Mouse (Mus musculus): Measurements from ENCODE around the gene Lrrc75a. TPM values are rescaled to one million over a fixed set of nuclear protein-coding genes. Genes with fewer than 3 reads are reported as not detected.

Gene Lrrc75a
- polyA plus RNA-seq, 1 experiment from 2014 or later = 11.4 TPM

- Histone ChIP-seq H3K4me2 (replicated peaks) (no peak overlapping the region), H3K27ac (no peak overlapping the region), H3K36me3 (peaks cover 54% of the 10 kb centered on the region), H3K4me3 (replicated peaks) (no peak overlapping the region), H3K27me3 (no peaks in the 10 kb centered on the region), H3K4me1 (replicated peaks) (peaks cover 56% of the 10 kb centered on the region), H3K9ac (replicated peaks) (no peak overlapping the region), H3K9me3 (no peaks in the 10 kb centered on the region)
- WGBS = 87% methylated on average over 6 of the region's 6 CpGs
- no peak for ATAC-seq
Measured at GRCm38 (mm10) chr11:62610304-62610703, 38.0 kb downstream of the Lrrc75a start.

- H3K4me3 ChIP-seq (replicated peaks) = no peak overlapping the region
- H3K4me2 ChIP-seq (replicated peaks) = no peak overlapping the region
- H3K27me3 ChIP-seq = no peaks in the 10 kb centered on the region
- no peak overlapping the region for H3K27ac ChIP-seq
- no peaks in the 10 kb centered on the region for H3K9me3 ChIP-seq
- no peak for ATAC-seq
- 80% methylated on average over 10 of the region's 10 CpGs for whole genome bisulfite sequencing
- H3K9ac ChIP-seq (replicated peaks) = no peak overlapping the region
- H3K36me3 ChIP-seq = peaks cover 66% of the 10 kb centered on the region
- peaks cover 58% of the 10 kb centered on the region for H3K4me1 ChIP-seq (replicated peaks)
Measured at GRCm38 (mm10) chr11:62608826-62609675, 39.3 kb downstream of the Lrrc75a start.

GRCm38 (mm10) chr11:62607952-62608201 is 40.4 kb downstream of the Lrrc75a start:
- no peak overlapping the region; the same call in 1 of the 2 replicates for H3K9ac ChIP-seq (replicated peaks)
- WGBS = 92% methylated on average over 1 of the region's 1 CpGs
- H3K4me1 ChIP-seq (replicated peaks) = peaks cover 58% of the 10 kb centered on the region
- no peaks in the 10 kb centered on the region for H3K9me3 ChIP-seq
- no peak overlapping the region for H3K4me2 ChIP-seq (replicated peaks)
- H3K27me3 ChIP-seq = no peaks in the 10 kb centered on the region
- H3K4me3 ChIP-seq (replicated peaks) = no peak overlapping the region
- ATAC-seq = no peak
- H3K27ac ChIP-seq = peak overlapping the region; percentile 52; the same call in 1 of the 2 replicates
- peaks cover 66% of the 10 kb centered on the region for H3K36me3 ChIP-seq

GRCm38 (mm10) chr11:62607170-62607951 is 41.0 kb downstream of the Lrrc75a start:
- no peaks in the 10 kb centered on the region for H3K9me3 ChIP-seq
- H3K27me3 ChIP-seq = no peaks in the 10 kb centered on the region
- peak overlapping the region; percentile 52 for H3K27ac ChIP-seq
- H3K9ac ChIP-seq (replicated peaks) = peak overlapping the region; percentile 44
- no peak overlapping the region for H3K4me3 ChIP-seq (replicated peaks)
- peaks cover 66% of the 10 kb centered on the region for H3K36me3 ChIP-seq
- no peak for ATAC-seq
- peaks cover 53% of the 10 kb centered on the region for H3K4me1 ChIP-seq (replicated peaks)
- H3K4me2 ChIP-seq (replicated peaks) = no peak overlapping the region
- 67% methylated on average over 10 of the region's 10 CpGs for WGBS

GRCm38 (mm10) chr11:62606299-62607169 is 41.8 kb downstream of the Lrrc75a start:
- H3K4me2 ChIP-seq (replicated peaks) = 0 out of 2 replicates have a peak overlapping the region, but pooled peaks have one; percentile 62
- no peak overlapping the region for H3K4me3 ChIP-seq (replicated peaks)
- peaks cover 66% of the 10 kb centered on the region for H3K36me3 ChIP-seq
- H3K9ac ChIP-seq (replicated peaks) = peak overlapping the region; percentile 93
- H3K27ac ChIP-seq = peak overlapping the region; percentile 52
- no peaks in the 10 kb centered on the region for H3K27me3 ChIP-seq
- WGBS = 68% methylated on average over 10 of the region's 10 CpGs
- ATAC-seq = no peak
- peaks cover 53% of the 10 kb centered on the region for H3K4me1 ChIP-seq (replicated peaks)
- H3K9me3 ChIP-seq = no peaks in the 10 kb centered on the region

- Histone ChIP-seq H3K4me2 (replicated peaks) (peak overlapping the region; percentile 62), H3K4me3 (replicated peaks) (peak overlapping the region; percentile 13; the same call in 1 of the 2 replicates), H3K27ac (peak overlapping the region; percentile 52), H3K36me3 (peaks cover 66% of the 10 kb centered on the region), H3K27me3 (no peaks in the 10 kb centered on the region), H3K9ac (replicated peaks) (peak overlapping the region; percentile 93), H3K4me1 (replicated peaks) (peaks cover 53% of the 10 kb centered on the region), H3K9me3 (no peaks in the 10 kb centered on the region)
- 43% methylated on average over 10 of the region's 10 CpGs for WGBS
- no peak for ATAC-seq
Measured at GRCm38 (mm10) chr11:62605619-62606298, 42.6 kb downstream of the Lrrc75a start.

- H3K4me1 ChIP-seq (replicated peaks) = peaks cover 53% of the 10 kb centered on the region
- H3K4me3 ChIP-seq (replicated peaks) = peak overlapping the region; percentile 69
- H3K9ac ChIP-seq (replicated peaks) = peak overlapping the region; percentile 93
- H3K36me3 ChIP-seq = peaks cover 59% of the 10 kb centered on the region
- ATAC-seq = no peak
- H3K4me2 ChIP-seq (replicated peaks) = peak overlapping the region; percentile 62
- H3K27me3 ChIP-seq = no peaks in the 10 kb centered on the region
- H3K27ac ChIP-seq = peak overlapping the region; percentile 5; the same call in 1 of the 2 replicates
- 19% methylated on average over 3 of the region's 3 CpGs for WGBS
- no peaks in the 10 kb centered on the region for H3K9me3 ChIP-seq
Measured at GRCm38 (mm10) chr11:62604886-62605618, 43.3 kb downstream of the Lrrc75a start.

- no peak for ATAC-seq
- H3K9me3 ChIP-seq = no peaks in the 10 kb centered on the region
- peak overlapping the region; percentile 62 for H3K4me2 ChIP-seq (replicated peaks)
- H3K9ac ChIP-seq (replicated peaks) = peak overlapping the region; percentile 93
- no peaks in the 10 kb centered on the region for H3K27me3 ChIP-seq
- H3K27ac ChIP-seq = peak overlapping the region; percentile 5
- WGBS = 18% methylated on average over 5 of the region's 5 CpGs
- H3K36me3 ChIP-seq = peaks cover 50% of the 10 kb centered on the region
- H3K4me1 ChIP-seq (replicated peaks) = peaks cover 53% of the 10 kb centered on the region
- H3K4me3 ChIP-seq (replicated peaks) = peak overlapping the region; percentile 69
Measured at GRCm38 (mm10) chr11:62604123-62604706, 44.1 kb downstream of the Lrrc75a start.

- ATAC-seq = 0 out of 2 replicates have a peak, but pooled peaks have one; percentile 1
- H3K9ac ChIP-seq (replicated peaks) = peak overlapping the region; percentile 93
- H3K4me1 ChIP-seq (replicated peaks) = peaks cover 53% of the 10 kb centered on the region
- no peaks in the 10 kb centered on the region for H3K9me3 ChIP-seq
- peak overlapping the region; percentile 62 for H3K4me2 ChIP-seq (replicated peaks)
- under 1% methylated on average over 13 of the region's 13 CpGs for WGBS
- H3K36me3 ChIP-seq = peaks cover 43% of the 10 kb centered on the region
- no peaks in the 10 kb centered on the region for H3K27me3 ChIP-seq
- H3K4me3 ChIP-seq (replicated peaks) = peak overlapping the region; percentile 69
- H3K27ac ChIP-seq = peak overlapping the region; percentile 91
Measured at GRCm38 (mm10) chr11:62603312-62604056, 44.8 kb downstream of the Lrrc75a start.
